Mouse (Mus musculus): ENCODE data around the gene Lrp10. TPM values are rescaled to one million over a fixed set of nuclear protein-coding genes. Genes with fewer than 3 reads are reported as not detected.

Lrp10 gene
- 15.3 and 18.7 TPM in 2 replicates for polyA plus RNA-seq (2021; fragmentation: Nextera tagmentation)
- long read RNA-seq, experiment 1, full-length matches to known transcripts, result 26 of 43 reads
- long read RNA-seq, experiment 1, partial matches to known transcripts, result 17 of 43 reads
- long read RNA-seq, experiment 1, other reads (novel, unspliced or antisense), result 0 of 43 reads
- long read RNA-seq, experiment 2, full-length matches to known transcripts, result 163 of 188 reads
- long read RNA-seq, experiment 2, partial matches to known transcripts, result 13 of 188 reads
- long read RNA-seq, experiment 2, other reads (novel, unspliced or antisense), result 12 of 188 reads

GRCm38 (mm10) chr14:54463959-54464292 is at the start of gene Lrp10:
TSS of gene Lrp10 (plus strand) at chr14:54464137.

GRCm38 (mm10) chr14:54417623-54418081 is 46.3 kb upstream of the Lrp10 start, which contains the start of gene Slc7a7:
TSS of gene Slc7a7 (minus strand) at chr14:54417780.

GRCm38 (mm10) chr14:54426689-54427398 is 37.1 kb upstream of the Lrp10 start, which contains the start of gene Mrpl52:
TSS of gene Mrpl52 (plus strand) at chr14:54426909.

GRCm38 (mm10) chr14:54431334-54432077 is 32.4 kb upstream of the Lrp10 start, which contains the start of gene Mmp14:
TSS of gene Mmp14 (plus strand) at chr14:54431612.

GRCm38 (mm10) chr14:54475941-54476844 is 12.3 kb downstream of the Lrp10 start, which contains the start of gene Rem2:
TSS of gene Rem2 (plus strand) at chr14:54476100.

Other genes with a start within 250 kb of the Lrp10 start
- gene Dad1, start 210.0 kb upstream of the Lrp10 start, polyA plus RNA-seq (2021; fragmentation: Nextera tagmentation), result 474 and 531 TPM in 2 replicates
- 101 and 104 TPM in 2 replicates for gene Abhd4, start 209.9 kb upstream of the Lrp10 start, polyA plus RNA-seq (2021; fragmentation: Nextera tagmentation)
- gene Olfr49, start 179.2 kb upstream of the Lrp10 start, polyA plus RNA-seq (2021; fragmentation: Nextera tagmentation), result not detected in 2 replicates
- gene Oxa1l, start 103.3 kb upstream of the Lrp10 start, polyA plus RNA-seq (2021; fragmentation: Nextera tagmentation), result 37.3 and 38.6 TPM in 2 replicates
- 1.9 and 2.3 TPM in 2 replicates for gene Slc7a7, start 46.4 kb upstream of the Lrp10 start, polyA plus RNA-seq (2021; fragmentation: Nextera tagmentation)
- gene Mrpl52, start 37.2 kb upstream of the Lrp10 start, polyA plus RNA-seq (2021; fragmentation: Nextera tagmentation), result 440 and 462 TPM in 2 replicates
- 5.1 and 5.5 TPM in 2 replicates for gene Mmp14, start 32.5 kb upstream of the Lrp10 start, polyA plus RNA-seq (2021; fragmentation: Nextera tagmentation)
- gene Rem2, start 12.0 kb downstream of the Lrp10 start, polyA plus RNA-seq (2021; fragmentation: Nextera tagmentation), result 20.0 and 23.9 TPM in 2 replicates
- 40.4 and 43.4 TPM in 2 replicates for gene Prmt5, start 53.4 kb downstream of the Lrp10 start, polyA plus RNA-seq (2021; fragmentation: Nextera tagmentation)
- gene Haus4, start 90.5 kb downstream of the Lrp10 start, polyA plus RNA-seq (2021; fragmentation: Nextera tagmentation), result 4.4 and 5.7 TPM in 2 replicates
- 0.75 and 0.79 TPM in 2 replicates for gene Ajuba, start 113.4 kb downstream of the Lrp10 start, polyA plus RNA-seq (2021; fragmentation: Nextera tagmentation)
- gene 4931414P19Rik, start 141.9 kb downstream of the Lrp10 start, polyA plus RNA-seq (2021; fragmentation: Nextera tagmentation), result 1.5 and 2.4 TPM in 2 replicates
- gene Psmb5, start 153.9 kb downstream of the Lrp10 start, polyA plus RNA-seq (2021; fragmentation: Nextera tagmentation), result 695 and 703 TPM in 2 replicates
- gene Psmb11, start 157.3 kb downstream of the Lrp10 start, polyA plus RNA-seq (2021; fragmentation: Nextera tagmentation), result 0.05 and 0.16 TPM in 2 replicates
- gene Gm17606, start 176.8 kb downstream of the Lrp10 start, polyA plus RNA-seq (2021; fragmentation: Nextera tagmentation), result not detected in 2 replicates
- gene Cdh24, start 177.2 kb downstream of the Lrp10 start, polyA plus RNA-seq (2021; fragmentation: Nextera tagmentation), result 0.85 and 1.1 TPM in 2 replicates
- gene 1700123O20Rik, start 222.1 kb downstream of the Lrp10 start, polyA plus RNA-seq (2021; fragmentation: Nextera tagmentation), result 45.3 and 57.3 TPM in 2 replicates
- 33.5 and 35.4 TPM in 2 replicates for gene Acin1, start 222.8 kb downstream of the Lrp10 start, polyA plus RNA-seq (2021; fragmentation: Nextera tagmentation)
- gene Gm29776, start 234.7 kb downstream of the Lrp10 start, polyA plus RNA-seq (2021; fragmentation: Nextera tagmentation), result 0.05 TPM in 1 of 2 replicates, not detected in the other
- not detected in 2 replicates for gene Cebpe, start 248.0 kb downstream of the Lrp10 start, polyA plus RNA-seq (2021; fragmentation: Nextera tagmentation)